Mouse (Mus musculus) left cerebral cortex, adult 9 months (tissue): ENCODE measurements around the gene Scarb2.

Experiments
- DNase-seq, 2 experiments: peaks; one replicate each; pipeline ENCODE4 v3.0.0; 2022; ENCODE audit warnings: low spot score in 2 of 2

Gene Scarb2

DNA sequence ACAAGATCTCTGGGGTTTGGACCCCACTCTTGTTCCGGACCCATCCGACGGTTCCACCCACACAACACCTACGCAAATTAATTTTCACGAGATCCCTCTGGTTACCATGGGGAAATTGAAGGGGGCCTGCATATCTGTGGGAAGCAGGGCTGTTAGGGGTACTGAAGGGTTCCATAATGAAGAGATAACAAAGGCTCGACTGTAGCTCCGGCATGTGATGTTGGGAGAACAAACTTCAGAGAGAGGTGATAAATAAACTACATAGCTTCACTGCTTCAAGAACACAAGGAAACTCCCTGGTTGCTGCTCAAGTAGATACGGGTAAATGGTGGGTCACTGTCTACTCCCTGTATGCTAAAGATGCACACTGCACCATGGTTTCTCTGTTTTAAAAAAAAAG is 68.1 kb downstream of the Scarb2 start:
- no peak for DNase-seq

DNA sequence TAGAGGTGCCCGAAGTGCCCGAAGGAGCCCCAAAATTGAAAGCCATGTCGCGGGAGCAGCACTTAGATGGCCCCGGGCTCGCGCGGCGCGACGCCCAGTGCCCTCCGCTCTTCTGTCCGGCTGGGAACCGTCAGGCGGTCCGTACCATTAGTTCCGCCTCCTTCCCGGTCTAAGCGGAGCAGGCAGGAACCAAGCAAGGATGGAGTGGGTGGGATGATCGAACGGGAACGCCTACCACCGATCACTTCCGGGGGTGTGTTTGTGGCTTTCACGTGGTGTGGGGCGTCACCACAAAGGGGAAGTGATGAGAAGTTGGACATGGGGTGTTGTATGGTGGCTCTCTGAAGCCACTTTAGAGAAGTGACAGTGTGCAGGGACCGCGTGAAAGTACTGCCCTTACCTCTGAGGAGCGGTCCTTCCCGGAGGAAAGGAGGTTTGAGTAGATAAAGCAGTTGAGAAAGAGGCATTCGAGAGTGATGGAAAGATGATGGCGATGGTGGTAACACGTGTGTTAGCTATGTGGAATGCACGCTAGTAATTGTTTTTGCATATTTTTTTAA is 71.5 kb downstream of the Scarb2 start, which contains the start of gene Nup54:
TSS of gene Nup54 (minus strand) at position 195 of the 560 bp plus-strand sequence.
- DNase-seq: peak; percentile 92 to 98

DNA sequence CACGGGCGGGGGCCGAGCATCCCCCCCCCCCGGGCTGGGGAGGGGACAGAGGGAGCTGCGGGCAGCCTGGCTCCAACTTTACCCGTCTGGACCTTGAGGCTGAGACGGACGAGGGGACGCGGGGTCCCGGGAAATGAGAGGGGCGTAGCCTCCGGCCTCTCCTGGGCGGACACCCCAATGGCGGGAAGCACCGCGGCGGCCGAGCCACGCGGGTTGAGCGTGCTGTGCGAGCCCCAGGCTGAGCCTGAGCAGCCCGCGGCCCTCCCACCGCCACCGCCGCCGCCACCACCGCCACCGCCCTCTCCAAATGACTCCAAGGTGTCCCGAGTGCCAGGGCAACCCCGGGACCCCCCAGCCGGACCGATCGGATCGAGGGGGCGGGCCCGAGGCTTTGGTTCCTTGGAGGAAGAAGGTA is 72.1 kb downstream of the Scarb2 start:
- DNase-seq: peak in 1 of 2 experiments; percentile 14

DNA sequence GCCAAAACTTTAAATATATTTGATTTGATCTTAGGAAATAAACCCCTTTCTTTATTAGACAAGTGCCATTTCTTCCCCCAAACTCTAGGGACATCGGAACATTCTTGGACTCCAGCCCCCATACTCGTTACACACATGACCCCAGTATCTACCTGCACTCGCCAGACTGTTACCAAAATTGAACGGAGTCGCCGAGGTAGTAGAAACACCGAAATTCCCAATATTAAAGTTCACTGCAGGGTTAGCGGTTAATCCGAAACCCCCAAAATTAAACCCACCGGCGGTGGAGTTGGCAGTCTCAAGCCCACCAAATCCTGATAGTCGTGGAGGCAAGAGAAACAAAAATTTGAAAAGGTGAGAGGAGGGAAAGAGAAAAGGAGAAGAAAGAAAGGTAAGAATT is 72.6 kb downstream of the Scarb2 start:
- no peak for DNase-seq

DNA sequence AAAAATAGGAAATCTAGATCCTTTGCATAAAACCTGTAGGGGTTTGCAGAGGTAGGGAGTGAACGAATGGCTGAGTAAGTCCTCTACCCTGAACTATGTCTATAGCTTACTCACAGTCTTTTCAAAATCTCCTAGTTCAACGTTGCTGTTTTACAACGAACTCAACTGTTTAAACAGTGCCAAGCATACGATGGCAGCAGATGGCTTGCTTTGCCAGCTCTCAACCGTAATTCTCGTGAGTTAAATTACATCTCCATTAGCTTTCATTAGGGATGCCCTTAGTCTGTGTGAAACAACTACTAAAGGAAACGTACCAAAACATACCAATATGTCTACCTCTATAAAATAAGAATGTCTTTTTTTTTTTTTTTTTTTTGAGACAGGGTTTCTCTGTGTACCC is 75.0 kb downstream of the Scarb2 start:
- no peak for DNase-seq

DNA sequence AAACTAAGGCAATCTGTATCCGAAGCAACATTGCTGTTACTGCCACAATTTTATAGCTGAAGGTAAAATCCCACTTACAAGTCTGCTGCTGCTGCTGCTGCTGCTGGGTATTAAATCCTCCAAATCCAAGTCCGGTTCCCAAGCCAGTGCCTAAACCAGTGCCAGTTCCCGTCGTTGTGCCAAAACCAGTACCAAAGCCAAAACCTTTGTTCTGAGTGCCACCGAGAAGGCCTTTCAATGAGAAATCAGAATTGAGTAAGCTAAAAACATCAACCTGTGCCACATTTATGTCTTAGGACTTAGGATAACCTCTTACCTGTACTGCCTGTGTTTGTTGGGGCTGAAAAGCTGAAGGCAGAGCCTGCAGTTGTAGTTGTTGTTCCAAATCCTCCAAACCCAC is 75.9 kb downstream of the Scarb2 start:
- peak in 1 of 2 experiments; percentile 15 for DNase-seq

DNA sequence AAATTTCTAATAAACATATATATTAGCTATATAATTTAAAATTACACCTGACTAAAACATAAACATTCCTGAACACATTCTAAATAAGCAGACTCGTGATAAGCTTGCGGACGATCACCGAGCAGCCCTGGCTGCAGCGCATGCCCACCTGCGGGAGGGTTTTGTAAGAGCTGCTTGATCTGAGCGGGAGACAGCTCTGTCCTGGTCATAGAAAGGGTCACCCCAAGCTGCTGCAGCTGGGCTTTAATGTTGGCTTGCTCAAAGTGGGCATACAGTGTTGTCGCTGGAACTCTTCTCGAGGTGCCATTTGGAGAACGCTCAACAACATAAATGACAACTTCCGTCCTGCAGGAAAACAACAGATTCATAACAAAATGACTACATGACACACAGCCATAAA is 82.5 kb downstream of the Scarb2 start:
- DNase-seq: no peak

DNA sequence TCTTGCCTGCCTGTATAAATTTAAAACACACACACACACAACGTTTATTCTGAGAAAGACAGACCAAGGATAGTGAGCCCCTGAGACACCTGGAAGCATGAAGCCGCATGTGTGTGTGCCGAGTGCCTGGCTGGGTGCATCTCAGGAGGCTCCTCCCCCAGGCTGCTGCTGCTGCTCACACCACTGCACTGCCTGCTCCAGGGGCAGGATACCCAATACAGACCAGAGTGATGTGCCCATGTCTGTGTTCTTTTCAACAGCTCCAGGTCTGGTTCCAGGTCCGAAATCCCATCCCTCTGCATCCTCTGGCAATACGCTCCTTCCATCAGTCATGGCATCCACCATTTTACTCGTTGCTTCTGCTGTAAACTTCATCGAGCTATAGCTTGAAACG is 92.7 kb downstream of the Scarb2 start:
- DNase-seq: no peak

DNA sequence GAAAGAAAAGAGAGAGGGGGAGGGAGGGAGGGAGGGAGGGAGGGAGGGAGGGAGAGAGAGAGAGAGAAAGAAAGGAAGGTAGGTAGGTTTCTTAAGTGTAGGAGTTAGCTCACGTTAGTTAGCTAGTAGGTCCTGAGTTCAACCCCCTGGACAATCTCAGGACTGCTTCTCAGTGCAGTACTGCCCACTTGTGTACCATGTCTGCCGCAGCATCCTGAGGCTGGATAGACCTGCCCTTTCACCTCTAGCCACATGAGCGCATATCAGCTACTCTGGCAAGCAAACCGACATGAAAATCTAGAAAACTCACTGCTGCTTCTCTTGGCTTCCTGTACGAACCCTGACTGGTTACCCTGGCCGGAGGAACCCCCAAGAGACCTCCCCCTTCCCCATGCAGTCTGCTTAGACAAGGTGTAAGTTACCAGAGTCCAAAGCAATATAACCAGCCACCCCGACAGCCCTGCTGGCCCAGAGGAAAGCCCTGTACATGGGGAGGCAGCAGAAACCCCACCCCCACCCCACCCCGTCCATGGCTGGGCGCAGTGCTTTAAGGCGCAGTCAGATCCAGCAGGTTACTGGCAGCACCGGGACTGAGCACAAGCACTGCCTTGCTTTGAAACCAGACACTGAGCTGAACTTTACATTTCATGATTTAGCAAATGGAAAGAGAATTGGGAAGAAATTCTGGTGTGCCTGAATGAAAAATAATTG is 93.2 kb downstream of the Scarb2 start:
- no peak for DNase-seq

DNA sequence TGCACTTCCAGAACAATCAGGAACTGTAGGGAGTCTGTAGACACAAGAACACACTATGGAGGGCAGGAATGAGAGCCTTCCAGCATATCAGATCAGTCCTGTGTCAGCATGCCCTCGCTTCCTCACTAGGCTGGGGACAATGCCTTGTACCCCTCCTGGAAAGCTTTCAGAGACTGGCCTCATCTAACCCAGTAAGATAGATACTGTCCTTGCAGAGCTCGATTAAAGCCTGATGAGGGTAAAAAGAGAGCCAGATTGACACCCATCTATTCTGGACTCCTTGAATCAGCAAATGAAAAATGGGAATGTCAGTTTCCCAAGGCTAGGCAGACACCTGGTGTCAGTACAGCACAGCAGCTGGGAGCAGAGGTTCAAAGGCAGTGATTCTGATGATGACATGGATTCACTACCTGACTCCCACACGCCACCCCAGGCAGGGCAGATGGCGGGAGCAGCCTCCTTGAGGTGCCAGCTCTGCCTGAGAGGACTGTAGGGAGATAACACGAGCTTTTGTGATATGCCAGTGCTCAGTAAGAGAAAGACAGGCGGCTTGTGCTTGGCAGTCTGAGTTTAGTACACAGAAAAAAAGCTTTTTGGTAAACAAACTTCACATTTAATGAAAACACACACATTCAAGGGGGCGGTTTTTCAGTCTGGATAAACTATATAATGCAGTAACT is 95.0 kb downstream of the Scarb2 start:
- DNase-seq: no peak

DNA sequence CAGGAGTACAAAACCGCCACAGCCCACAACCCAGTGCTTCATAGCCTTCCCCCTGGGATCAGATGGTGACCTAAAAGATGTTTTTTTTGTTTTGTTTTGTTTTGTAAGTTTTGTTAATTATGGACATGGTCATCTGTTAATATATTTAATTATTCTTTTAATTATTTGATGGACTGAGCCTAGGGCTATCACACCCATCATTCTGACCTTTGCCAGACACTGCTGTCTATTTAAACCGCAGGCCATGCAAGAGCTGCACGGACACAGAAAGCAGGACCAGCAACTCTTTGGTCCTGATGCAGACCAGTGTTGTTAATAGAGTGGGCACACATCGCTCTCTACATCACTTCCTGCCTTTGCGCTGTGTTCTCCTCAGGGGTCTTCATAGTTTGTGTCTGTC is 96.1 kb downstream of the Scarb2 start:
- no peak for DNase-seq

DNA sequence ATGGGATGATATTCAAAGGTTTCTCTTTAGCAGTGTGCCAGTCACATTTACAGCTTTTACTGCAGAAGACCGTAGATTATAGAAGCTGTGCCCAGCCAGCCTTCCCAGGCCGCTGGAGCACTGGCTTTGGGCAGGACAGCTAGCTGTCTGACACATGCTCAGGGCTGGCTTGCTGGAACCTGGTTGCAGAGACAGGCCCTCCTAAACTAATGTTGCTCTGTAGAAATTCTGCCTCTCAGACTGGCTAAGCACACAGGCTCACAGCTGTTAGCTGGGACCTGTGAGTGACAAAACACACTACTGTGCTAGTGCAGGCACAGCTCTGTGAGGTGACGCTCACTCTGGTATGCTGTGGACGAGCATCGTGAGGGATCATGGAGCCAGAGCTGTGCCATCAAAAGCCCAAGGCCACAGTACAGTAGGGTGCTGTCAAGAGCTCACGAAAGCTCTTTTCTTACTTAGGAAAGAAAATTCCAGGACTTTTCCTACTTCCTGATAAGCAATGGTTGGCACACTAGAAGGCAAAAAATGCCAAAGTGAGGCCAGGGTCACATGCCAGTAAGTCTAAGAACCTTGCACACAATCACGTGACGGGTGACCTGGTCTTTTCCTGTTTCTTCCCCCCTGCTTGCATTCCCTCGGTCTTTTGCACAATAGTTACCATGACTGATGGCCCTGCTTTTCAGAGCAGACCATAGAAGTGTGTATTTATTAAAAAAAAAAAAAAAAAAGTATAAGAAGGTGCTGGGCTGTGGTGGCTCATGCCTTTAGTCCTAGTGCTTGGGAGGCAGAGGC is 97.1 kb downstream of the Scarb2 start:
- no peak for DNase-seq

DNA sequence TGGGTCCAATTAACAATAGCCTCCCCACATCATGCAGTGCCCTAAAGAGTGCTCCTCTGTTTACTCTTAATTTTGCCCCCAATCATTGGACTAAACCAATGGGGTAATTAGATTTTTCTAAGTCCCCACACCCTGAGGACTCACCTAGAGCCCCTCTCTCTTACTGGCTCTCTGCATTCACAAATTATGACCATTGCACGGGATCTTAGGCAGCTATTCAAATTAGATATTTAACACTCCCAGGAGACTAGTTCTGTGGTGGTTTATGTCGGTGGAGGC is 102.3 kb downstream of the Scarb2 start:
- no peak for DNase-seq

DNA sequence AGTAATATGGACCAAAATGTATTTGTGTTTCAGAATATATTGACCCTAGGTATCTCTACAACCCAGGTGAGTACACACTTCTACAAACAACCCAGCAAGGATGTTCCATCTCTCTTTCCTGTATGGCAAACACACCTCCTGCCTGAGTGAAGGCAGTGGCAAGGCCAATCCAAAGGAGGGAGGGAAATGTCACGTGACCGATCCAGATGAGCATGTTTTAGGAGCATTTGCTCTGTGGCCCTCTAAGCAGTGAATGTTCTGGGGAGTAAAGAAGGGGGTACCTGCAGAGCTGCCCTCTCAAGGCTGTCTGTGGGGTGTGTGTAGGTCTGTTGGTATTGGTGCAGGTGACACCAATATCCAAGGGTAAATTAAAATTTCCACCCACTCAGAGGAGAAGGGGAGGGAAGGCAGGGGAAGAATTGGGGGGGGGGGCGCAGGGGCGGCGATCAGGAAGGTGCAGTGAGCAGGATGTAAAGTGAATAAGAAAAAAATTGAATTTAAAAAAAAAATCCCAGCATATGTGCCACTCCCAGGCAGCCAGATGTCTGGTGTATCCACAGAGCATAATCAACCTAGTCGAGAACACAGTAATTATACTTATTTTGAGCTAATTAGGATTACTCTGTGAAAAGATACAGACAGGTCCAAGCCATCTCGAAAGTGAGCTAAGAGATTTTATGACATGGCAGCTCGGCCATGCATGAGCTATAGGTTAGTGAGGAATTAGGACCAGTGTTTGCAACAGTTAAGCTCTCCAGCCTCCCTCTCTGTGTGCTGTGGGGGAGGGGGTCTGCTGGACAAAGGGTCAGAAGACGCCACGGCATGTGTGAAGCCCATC is 102.9 kb downstream of the Scarb2 start:
- DNase-seq: no peak

DNA sequence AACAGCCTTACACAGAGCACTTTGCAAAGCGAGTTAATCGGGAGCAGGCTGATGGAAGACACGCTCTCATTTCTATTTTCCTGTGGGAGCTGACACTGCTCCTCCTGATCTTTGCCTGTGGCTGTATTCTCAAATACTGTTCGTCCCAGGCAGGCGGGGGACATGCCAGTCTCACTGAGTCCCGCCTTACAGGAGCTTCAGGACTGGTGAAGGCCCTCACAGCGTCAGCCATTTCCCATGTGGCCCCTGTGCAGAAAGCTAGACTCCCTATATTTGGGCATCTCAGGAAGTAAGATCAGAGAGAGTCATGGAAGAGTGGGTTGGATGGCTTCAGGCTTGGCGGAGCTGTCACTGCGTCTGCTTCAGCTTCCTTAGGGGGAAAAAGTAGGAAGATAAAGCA is 103.8 kb downstream of the Scarb2 start:
- DNase-seq: peak in 1 of 2 experiments; percentile 13

DNA sequence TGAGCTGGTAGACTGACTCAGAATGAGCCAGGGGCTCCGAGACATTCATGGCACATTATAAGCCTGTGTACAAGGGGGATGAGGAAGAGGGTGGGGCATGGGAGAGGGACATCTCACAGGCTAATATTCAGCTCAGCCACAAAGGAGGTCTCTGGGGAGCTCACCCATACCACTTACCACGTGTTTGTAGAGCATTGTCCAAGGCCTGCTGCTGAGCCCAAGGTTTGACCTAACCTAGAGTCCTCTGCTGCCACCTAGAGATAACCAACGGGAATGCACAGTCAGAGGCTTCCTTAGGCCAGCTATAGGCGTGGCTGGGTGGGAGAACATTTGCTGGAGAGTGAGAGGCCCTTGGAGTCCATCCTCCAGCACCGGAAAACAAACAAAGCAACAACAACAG is 108.5 kb downstream of the Scarb2 start:
- peak in 1 of 2 experiments; percentile 71 for DNase-seq

DNA sequence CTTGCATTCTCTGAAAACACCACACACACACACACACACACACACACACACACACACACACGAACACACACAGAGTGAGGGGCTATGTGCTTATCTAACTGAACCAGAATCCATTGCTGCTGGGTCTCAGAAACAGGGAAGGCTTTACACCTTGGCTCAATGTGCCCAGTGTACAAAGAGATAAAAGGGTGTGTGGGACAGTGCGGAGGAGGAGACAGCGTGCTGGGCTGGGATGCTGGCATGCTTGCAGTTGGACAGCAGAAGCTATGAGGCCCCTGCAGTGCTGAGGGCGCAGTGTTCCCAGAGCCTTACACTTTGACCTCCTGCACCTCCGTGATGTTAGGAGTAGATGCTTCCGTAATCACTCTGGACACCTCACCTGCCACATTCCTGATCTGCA is 110.2 kb downstream of the Scarb2 start:
- DNase-seq: no peak

DNA sequence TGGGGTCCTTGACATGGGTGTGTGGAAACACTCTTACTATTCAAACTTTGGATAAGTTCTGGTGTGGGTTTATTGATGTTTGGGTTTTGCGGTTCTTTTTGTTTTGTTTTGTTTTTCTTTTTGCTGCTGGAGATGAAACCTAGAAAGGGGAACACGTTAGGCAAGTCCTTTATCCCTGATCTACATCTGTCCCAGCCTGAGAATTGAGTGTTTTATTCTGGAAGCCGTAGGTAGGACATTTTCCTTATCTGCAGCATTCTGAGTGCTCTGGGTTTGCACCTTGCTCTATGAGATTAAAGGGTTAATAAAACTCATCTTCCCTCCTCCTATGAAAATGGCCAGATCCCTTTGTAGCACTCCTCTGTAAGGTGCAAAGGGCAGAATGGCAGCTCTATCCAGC is 110.9 kb downstream of the Scarb2 start:
- no peak for DNase-seq

DNA sequence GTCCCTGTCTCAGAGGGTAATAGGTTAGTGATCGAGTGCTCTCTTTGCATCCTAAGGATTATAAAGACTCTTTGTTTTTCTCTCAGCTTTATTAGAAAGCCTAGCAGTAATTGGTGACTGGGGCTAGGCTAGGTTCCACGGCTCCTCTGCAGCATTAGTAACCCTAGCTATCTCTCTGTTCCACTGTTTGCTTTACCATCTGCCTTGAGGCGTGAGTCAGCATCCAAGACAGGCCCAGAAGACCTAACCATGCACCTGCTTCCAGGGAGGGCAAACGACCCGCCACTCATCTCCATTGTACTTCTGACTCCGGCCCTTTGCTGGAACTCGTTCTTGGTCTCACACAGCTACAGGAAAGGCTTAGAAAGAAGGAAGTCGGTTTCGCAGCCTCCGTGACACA is 112.8 kb downstream of the Scarb2 start:
- no peak for DNase-seq

DNA sequence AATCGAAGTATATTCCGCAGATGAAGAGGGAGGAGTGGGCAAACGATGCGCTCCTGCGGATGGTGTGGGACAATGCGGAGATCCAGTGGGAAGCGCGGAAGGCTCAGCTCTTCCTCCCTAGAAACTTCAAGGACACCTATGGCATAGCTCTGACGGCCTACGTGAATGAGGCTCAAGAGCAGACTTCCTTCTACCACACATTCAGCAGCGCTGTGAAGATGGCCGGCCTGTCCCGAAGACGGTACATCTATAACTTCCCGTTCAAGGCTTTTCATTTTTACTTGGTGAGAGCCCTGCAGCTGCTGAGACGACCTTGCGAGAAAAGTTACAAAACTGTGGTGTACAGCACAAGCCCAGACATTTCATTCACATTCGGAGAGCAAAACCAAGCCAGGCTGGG is 114.1 kb downstream of the Scarb2 start:
- no peak for DNase-seq
